Mouse (Mus musculus) heart, adult 9 months (tissue): ENCODE results near the gene Cdc34.

ENCODE experiments used
- DNase-seq, 2 experiments: peaks; one replicate each; pipeline ENCODE4 v3.0.0; 2022; ENCODE audit warnings: low spot score in 2 of 2

The Cdc34 gene

GRCm38 (mm10) chr10:79670071-79670888 is 11.7 kb upstream of the Cdc34 start:
- no peak for DNase-seq

GRCm38 (mm10) chr10:79671396-79672087 is 10.5 kb upstream of the Cdc34 start:
- DNase-seq = no peak

DNA sequence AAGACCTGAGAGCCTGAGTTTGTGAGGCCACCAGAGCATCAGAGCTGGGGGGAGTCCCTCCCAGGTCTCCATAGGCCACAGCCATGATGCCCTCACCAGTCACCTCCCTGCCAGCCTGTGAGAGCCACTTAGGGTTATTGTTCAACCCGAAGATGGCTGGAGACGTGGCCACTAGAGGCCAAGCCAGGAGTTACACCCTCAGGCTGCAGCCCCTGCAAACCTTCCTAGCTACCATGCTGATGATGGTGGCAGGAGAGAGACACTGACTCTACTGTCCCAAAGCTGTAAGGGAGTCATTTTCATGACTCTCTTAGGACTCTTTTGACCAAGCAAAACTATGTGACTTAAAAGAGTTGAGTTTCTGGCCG is 9.9 kb upstream of the Cdc34 start:
- no peak for DNase-seq

DNA sequence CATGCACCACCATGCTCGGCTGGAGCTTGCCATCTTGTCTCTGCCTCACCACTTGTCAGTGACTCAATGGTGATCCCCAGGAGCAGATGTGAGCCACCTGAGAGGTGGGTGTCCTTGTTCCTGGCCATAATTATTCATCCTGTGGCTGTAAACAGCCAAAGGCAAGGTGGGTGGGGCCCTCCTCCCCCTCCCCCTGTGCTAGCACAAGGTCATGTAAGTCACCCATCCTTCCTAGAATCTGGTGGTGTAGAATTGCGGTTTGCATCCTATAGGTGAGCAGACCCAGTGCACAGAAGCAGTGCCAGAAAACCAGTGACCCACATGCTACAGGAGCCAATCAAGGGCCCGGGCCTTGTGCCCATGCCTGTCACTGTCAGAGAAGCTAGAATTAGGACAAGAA is 8.9 kb upstream of the Cdc34 start:
- DNase-seq = no peak

- no peak for DNase-seq
Observed at GRCm38 (mm10) chr10:79675346-79676035, 6.5 kb upstream of the Cdc34 start.

- peak in 1 of 2 experiments; percentile 64 for DNase-seq
Observed at GRCm38 (mm10) chr10:79680606-79681495, 1.1 kb upstream of the Cdc34 start.

- peak in 1 of 2 experiments; percentile 34 for DNase-seq
Observed at GRCm38 (mm10) chr10:79682551-79682915, 538 bp downstream of the Cdc34 start.

- DNase-seq = peak; percentile 72 to 75
Observed at GRCm38 (mm10) chr10:79682916-79683582, 1.1 kb downstream of the Cdc34 start.

DNA sequence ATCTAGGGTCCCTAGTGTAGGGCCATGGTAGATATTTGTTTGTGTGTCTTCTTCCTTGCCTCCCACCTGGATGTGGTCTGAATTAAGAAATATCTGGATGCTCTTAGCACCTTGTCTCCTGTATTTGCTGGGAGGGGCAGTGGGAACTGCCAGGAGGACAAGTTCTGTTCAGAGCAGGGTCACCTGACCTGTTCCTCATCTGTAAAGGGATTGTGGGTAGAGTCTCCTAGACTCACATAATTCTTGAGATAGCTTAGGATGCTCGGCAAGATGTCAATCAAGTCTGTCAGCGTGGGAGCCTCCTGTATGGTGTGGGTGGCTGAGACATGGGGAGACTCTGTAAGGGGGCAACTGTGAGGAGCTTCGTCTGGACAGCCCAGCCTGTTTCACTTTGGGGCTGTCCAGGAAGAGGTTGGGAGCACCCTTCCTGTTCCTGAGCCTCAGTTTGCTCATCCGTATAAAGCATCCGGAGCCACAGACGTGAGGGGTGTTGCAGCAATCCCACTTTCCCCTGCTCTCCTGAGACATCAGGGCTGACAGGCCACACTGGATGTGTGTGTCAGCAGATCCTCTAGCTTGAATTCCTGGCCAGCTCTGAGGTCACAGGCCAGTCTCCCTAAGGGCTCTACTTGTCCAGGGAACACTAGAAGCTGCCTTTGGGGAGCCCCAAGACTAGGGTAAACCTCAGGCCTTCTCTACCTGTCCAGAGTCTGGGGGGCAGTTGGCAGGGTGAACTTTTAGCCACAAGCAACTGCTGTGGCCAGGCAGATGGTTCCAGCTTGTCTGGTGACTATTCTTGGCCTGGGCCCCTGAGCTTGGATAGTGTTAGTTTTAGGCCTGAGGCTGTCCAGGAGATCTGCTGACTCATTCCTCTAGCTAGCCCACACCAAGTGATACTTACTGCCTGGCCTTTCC is 2.0 kb downstream of the Cdc34 start:
- peak; percentile 70 to 84 for DNase-seq

DNA sequence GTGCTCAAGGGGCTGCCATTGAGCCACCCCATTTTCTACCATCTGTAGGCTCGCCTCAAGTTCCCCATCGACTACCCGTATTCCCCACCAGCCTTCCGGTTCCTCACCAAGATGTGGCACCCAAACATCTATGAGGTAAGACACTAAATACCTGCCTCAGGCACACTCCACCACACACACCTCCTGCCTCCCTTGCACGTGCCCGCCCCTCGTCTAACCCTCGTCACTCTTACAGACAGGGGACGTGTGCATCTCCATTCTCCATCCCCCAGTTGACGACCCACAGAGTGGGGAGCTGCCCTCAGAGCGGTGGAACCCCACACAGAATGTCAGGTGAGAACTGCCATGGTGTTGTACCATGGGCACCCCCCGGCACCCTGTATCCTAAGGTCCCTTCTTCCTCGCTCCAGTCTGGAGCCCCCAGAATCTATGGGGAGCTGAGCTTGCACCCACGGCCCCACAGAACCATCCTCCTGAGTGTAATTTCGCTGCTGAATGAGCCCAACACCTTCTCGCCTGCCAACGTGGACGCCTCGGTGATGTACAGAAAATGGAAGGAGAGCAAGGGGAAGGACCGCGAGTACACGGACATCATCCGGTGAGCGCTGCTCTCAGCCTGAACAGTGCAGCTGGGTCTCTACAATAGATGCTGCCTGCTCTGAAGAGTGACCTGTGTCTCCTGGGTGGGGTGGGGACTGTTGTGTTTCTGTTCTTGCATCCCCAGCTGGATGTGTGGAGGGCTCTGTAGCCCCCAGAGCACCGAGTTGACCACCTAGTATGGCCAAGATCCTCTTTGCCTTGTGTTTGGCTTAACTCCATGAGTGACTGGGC is 3.0 kb downstream of the Cdc34 start:
- no peak for DNase-seq

DNA sequence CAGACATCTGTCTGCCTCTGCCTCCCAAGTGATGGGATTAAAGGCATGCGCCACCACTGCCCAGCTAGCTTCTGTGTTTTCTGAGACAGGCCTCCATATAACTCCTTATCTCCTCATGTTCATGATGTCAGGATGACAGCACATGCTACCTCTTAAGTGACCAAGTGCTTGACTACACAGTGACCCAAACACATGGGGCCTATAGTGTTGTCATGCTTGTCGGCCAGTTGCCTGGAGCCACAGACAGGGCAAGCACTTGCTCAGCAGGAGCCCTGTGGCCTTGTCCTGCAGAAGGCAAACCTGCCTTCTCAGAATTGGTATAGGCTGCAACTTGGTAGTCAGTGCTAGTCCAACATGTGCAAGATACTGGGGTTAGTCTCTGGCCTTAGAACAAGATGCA is 4.2 kb downstream of the Cdc34 start:
- DNase-seq = no peak

DNA sequence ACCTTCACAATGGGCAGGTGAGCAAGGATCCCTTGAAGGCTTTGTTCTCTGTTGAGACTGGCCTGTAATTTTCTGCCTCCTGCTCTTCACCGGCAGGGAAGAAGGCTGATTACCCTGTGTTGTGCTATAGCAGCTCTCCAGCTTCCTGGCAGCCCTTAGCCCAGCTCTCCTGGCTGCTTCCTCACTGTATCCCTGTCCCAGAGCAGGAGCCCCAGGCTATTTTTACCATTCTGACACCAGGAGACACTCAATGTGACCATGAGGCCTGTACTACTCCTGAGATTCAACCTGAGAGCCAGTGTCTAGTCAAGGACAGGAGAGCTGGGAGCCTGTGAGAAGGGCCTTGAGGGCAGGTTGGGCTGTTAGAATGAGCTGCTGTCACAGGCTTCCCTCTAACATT is 4.7 kb downstream of the Cdc34 start:
- peak; percentile 71 to 72 for DNase-seq

- DNase-seq = no peak
Observed at GRCm38 (mm10) chr10:79687513-79687912, 5.5 kb downstream of the Cdc34 start.

GRCm38 (mm10) chr10:79688720-79689119 is 6.7 kb downstream of the Cdc34 start, which contains the start of gene Gzmm:
Gene Gzmm (plus strand): TSS chr10:79689020.
- DNase-seq = no peak

DNA sequence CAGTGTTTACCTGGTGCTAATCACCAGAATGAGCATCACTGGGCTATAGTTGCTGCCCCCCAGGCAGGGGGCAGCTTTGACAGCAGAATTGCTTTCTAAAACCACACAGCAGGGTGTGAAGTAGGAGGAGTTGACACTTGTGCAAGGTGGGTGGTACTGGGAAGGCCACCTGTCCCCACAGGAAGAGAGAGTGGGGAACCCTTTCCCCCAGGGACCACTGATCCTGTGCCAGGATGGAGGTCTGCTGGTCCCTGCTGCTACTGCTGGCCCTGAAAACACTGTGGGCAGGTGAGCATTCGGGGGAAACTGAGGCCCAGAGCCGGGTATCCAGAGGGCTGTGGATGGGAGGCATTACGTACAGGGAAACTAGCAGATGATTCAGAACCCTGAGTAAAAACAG is 7.2 kb downstream of the Cdc34 start:
- DNase-seq = no peak

DNA sequence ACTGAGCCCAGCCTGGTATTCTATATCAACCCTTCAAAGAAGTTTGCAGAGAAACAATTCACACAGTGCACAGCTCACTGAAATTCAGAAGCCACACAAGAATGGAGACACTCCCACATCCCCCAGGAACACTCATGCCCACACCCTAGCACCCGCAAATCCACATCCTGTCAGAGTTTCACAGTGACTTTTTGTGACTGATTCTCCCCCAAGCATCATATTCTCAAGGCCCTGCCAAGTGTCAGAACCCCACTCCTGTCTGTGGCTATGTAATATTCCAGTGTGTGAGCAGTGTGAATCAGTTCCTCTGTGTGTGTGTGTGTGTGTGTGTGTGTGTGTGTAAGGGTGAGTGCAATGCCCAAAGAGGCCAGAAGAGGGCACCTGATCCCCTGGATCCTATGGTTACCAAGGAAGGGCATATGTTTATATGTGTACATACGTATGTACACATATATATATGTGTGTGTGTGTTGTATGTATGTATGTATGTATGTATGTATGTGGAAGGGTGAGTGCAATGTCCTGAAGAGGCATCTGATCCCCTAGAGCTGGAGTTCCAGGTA is 10.1 kb downstream of the Cdc34 start:
- DNase-seq = no peak

- DNase-seq = no peak
Observed at GRCm38 (mm10) chr10:79693580-79694378, 11.8 kb downstream of the Cdc34 start.

DNA sequence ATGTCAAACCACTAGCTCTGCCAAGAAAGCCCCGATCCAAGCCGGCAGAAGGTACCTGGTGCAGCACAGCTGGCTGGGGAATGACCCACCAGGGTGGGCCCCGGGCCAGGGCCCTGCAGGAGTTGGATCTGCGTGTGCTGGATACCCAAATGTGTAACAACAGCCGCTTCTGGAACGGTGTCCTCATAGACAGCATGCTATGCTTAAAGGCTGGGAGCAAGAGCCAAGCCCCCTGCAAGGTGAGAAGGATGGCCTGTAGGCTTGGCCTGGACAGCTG is 12.3 kb downstream of the Cdc34 start:
- DNase-seq = no peak
